Mouse (Mus musculus) frontal cortex, adult 2 months (tissue): ENCODE measurements around the gene Tmem231. TPM values are rescaled to one million over a fixed set of nuclear protein-coding genes. Genes with fewer than 3 reads are reported as not detected.
"Not testable (repeated sequence)": the region's sequence is repeated elsewhere in the genome, so short reads cannot be mapped to it uniquely, and the experiment has no call there.

Experiments used
- DNase-seq, 2 experiments: peaks; one replicate each; pipeline ENCODE4 v3.0.0; 2022; ENCODE audit warnings: low spot score in 1 of 2; ENCODE audit errors: extremely low spot score in 1 of 2
- polyA plus RNA-seq: library from polyadenylated mRNA; depleted of rRNA; stranded (reverse); fragments of >200 nt; gene quantifications from 2 replicates; pipeline ENCODE4 v1.2.3, GENCODE M21; 2012

Gene Tmem231
- polyA plus RNA-seq, 1 experiment: 13.3 TPM

DNA sequence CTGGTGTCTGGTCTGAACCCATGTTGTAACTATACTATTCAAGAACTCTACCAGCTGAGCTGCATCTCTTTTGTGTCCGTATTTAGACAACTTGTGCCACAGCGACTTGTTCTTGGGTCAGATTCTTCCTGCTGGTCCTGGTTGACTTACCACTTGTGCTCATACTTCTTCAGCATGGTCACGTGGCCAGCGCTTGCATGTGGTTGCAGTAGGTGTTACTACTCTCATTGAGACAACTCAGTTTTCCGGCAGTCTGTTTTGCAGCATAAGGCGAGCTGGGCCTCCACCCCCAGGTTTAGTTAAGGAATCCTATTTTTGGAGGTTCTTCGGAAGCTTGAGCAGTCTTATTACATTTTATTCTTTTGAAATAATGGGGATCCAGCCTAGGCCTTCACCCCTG is 17.6 kb upstream of the Tmem231 start:
- DNase-seq: peak; percentile 73 to 75

DNA sequence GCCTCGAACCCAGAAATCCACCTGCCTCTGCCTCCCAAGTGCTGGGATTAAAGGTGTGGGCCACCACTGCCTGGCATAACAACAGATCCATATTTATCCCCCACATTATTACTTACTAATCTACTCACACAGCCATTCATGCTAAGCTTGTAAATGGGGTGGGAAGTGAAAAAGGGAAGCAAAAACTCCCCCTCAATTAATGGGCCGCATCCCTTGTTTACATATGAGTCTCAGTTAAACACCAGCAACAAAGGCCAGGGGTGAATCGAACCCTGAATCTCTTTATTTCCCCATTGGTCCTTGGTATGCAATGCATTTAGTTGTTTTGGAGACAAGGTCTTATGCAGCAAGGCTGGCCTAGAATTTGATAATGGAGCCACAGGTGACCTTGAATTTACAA is 17.2 kb upstream of the Tmem231 start:
- DNase-seq: no peak

DNA sequence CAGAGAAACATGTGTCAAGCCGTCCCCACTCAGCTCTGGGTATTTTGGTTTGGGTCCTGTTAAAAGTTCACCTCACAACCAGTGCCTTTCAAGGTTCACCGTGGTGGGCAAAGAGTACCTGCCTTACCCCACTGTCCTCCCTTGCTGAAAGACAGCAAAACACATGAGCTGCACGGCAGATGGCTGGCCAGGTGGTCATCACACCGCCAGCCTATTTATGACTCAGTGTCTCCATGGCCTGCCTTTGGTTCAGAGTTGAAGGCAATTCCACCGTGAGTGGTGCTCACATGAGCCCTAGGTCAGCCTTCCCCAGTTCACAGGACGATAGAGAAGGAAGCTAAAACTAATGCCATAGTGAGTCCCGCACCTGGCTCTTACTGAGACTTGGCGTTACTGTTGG is 14.3 kb upstream of the Tmem231 start:
- DNase-seq: no peak

DNA sequence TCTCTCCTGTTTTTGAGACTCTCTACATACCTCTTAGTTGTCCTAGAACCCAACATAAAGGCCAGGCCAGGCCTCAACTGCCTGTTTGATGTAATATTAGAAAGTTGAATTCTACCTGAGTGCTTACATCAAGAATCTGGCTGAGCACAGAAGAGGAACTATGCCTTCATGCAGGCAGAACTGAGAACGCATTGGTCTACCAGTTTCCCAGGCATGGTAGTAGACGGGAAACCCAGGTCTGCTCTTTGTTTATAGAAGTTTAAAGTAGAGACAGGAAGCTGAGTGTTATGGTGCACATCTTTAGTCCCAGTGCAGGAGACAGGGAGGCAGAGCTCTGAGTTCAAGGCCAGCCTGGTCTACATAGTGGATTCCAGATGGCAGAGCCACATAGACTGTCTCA is 13.5 kb upstream of the Tmem231 start:
- DNase-seq: no peak

DNA sequence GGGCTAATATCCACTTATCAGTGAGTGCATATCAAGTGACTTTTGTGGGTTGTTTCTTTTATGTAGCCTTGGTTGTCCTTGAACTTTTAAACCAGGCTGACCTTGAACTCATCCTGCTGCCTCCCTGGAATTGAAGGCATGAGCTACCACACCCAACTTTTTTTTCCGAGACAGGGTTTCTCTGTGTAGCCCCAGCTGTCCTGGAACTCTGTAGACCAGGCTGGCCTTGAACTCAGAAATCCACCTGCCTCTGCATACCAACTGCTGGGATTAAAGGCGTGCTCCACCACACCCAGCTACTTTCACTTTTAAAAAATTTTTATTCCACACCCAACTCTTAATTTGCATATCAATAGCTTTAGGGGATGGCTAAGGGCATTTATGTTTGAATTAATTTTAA is 9.9 kb upstream of the Tmem231 start:
- DNase-seq: no peak

DNA sequence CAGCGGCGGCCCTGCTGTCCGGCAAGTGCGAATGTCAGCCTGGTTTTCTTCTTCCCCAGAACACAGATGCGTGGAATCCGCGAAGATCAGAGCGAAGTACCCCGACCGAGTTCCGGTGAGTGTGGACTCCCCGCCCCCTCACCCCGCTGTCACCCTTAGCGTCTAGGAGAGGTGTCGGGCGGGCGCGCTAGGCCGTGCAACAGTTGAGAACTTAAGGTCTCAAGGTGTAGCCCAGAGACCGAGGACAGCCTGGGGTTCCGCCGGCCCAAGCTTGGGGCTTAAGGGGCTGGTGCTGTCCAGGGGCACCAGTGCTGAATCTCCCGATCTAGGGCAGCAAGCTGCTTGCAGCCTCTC is 7.4 kb upstream of the Tmem231 start:
- DNase-seq: no peak

DNA sequence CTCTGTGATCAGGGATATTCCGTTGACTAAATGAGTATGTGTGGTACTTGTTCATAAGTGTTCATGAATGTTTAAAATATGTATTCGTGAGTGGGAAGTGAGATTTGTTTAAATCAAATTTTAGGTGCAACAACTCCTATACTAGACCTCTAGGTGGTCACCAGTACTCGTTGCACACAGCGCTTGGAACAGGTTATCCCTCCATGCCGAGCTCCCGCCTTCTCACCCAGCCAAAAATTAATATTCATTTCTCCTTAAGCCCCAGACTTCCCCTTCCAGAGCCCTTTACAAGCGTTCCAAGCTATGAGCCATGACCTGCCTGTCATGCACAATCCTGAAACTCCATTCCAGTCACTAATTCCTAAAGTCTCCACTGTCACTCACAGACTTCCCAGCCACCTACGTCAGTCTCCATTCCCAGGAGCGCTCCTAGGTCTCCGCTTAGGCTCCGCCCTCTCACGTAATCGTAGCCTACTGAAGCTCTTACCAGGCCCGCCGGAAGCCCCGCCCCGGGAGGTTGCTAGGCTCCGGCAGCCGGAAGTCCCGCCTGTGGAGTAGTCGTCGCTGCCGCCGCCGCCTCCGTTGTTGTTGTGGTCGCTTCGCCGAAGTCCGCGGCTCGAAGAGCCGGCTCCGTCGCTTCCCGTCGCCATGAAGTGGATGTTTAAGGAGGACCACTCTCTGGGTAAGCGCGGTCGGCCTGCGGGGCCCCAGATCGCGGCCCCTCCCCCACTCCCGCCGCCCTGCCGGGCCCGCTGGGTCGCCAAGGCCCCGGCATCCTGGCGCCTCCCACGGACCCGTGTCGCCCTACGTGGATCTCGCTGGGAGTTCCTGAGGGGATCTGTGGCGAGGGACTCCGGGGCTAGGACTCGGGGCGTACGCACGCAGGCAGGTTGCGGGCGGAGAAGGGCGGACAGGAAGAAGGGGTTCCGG is 6.8 kb upstream of the Tmem231 start, which contains the start of gene Gabarapl2:
Gene Gabarapl2, plus strand, starts transcription at position 533 of the 930 bp plus-strand sequence.
- DNase-seq: peak; percentile 96 to 98

DNA sequence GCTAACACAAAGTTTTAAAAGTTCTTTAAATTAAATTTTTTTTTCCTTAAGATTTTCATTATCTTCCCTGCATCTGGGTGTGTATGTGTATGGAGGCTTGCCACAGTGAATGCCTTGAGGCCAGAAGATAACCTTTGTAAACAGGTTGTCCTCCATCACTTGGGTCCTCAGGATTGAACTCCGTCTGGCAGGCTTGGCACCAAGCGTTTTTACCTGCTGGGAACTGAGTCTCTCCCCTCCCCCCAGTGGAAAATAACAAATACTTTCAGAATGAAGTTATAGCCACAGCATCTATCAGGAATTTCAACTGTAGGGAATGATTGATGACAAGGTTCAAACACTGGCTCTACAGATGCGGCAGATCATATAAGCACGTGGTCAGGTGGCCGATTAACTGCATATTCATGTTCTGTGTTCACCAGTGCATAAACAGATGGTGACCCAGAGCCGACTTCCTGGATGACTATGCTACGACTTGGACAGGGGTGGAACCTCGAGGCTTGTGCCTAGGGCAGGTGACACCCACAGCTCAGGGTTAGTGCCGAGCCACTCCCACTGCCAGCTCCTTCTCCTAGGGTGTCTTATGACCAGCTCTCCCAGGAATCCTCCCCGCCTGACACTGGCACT is 5.9 kb upstream of the Tmem231 start:
- DNase-seq: no peak

DNA sequence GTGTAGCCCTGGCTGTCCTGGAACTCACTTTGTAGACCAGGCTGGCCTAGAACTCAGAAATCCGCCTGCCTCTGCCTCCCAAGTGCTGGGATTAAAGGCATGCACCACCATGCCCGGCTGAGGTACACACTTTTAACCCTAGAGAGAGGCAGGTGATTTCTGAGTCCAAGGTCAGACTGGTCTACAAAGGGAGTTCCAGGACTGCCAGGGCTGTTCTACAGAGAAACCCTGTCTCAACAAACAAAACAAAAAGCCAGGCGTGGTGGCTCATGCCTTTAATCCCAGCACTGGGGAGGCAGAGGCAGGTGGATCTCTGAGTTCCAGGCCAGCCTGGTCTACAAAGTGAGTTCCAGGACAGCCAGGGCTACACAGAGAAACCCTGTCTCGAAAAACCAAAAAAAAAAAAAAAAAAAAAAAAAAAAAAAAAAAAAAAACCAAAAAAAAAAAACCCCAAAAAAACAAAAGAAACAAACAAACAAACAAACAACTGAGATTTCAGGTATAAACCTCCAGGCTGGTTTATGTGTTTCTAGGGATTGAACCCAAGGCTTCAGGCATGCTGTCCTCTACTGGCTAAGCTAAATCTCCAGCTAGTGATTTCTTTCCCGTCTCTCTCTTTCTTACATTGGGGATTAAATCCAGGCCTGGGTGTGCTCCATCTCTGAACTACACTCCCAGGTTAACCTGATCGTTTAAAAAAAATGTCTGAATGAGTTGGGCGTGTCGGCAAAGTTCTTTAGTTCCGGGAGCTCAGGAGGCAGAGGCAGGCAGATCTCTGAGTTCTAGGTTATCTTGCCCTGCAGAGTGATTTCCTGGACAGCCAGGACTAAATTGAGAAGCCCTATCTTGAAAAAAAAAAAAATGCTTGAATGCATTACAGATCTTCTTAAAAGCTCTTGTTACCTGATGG is 4.7 kb upstream of the Tmem231 start:
- not testable (repeated sequence) for DNase-seq

DNA sequence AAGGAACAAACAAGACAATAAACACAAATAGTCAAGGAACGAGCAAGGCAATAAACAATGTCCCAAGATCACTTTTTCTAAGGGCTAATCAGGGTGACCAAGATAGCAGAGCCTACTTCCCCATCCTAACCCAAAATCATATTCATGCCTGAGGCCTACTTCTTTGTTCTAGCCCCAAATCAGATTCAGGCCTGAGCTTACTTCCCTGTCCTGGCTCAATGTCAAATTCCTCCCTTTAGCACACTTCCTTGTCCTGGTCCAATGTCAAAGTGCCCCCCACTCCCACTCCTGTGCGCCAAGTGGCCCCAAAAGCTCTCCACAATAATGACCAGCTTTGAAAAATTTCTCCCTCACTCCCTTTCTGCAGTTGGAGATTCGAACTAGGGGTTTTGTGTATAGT is 3.5 kb upstream of the Tmem231 start:
- no peak for DNase-seq

DNA sequence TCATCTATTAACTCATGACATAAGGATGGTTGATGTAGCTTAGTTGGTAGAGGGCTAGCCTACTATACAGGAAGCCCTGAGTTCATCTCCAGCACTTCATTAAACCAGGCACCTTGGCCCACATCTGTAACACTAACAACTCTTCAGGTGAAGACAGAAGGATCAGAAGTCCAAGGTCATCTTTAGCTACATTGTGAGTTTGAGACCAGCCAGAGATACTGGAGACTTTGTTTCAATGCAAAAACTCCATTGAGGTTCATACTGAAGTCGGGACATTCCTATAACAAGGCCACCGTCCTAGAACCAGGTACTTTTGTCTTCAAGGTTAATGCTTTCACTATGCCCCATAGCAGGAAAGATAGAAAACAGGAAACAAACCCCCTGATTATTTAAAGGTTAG is 520 bp upstream of the Tmem231 start:
- DNase-seq: no peak

DNA sequence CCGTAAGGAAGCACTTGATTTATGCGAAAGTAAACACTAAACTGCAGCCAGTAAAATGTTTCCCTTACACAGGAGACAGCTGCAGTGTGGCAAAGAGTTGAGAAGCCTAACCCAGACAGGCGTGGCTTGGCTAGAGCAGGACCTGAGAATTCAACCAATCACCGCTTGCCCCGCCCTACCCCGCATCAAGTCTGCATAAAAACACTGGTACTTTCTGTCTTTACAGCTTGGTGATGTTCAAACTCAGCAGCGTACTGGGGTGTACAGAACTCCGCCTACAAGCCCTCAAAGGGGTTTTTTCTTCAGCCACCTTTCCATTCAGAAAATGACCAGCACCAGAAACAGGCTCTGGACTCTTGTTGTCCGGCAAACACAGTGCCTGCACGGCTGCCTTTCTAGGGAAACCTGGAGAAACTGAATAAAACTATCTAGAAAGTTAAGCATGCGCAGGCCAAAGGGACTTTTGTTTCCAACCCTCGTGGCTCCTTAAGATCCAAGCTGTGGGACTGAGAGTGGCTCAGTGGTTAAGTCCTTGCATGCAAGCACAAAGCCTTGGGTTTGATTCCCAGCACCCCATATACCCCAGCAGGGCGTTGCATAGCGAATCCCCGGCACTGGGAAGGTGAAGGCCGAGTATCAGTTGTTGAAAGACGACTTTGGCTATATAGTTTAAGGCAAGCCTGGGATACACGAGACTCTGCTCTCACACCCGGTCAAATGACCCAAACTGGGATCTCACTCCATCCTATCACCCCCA is 923 bp downstream of the Tmem231 start:
- DNase-seq: peak in 1 of 2 experiments; percentile 32

DNA sequence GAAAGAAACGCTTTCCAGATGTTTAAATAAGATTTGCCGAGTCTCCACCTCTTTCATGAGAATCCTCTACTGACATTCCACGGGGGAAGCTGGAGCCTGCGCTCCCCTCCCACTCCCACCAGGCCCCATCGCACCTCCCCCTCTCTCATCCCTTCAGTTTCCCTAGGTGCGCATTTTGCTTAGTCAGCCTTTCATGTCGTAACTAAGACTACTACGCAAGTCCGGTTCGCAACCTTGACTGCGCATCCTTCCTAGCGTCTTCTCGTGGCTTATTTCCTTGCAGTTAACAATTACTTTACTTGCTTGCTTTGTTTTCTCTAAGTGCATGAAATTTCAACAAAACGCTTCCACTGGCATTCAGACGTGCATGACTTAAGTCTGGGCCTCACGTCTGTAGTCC is 2.0 kb downstream of the Tmem231 start:
- DNase-seq: no peak

DNA sequence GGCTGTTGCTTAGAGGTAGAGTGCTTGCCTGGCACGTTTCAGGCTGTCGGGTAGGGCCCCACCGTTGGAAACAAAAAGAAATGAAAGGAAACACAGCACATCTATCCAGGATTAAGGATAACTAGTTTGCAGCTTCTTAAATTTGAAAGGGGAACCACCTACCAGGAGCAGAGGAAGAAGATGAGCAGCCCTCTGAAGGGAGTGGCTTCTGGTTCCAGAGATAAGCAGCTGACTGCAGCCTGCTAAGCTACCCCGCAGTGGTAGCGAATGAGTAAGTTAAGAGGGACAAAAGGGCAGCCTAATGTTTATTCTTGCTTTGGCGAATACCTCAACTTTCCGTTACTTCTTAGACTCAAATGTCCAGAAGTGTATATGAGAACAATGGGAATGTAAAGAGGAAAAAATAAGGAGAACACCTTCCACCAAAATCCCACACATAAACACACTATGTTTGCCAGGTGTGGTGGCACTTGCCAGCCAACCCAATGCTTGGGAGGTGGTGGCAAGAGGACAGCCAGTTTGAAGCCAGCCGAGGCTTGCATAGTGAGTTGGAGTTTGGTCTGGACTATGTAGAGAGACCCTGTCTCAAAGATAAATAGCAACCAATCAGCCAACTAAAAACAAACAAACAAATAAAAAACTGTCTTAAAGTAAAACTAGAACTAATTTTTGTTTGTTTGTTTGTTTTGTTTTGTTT is 3.9 kb downstream of the Tmem231 start:
- no peak for DNase-seq

DNA sequence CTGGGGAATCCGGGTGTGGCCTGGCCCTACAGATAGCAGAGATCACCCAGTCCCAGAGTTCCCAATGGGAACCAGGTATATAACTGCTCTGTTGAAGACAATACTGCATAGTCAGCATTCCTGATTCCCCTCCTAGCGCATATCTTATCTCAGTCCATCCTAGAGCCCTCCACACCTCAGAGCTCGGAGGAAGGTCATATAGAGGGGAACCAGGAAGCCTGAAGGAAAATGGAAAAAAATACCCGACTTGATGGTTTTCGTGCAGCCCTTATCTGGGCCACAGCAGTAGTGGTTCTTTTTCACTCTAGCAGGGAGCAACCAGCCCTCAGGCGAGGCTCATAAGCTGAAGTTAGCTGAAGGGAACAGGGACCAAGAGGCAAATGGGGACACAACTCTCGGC is 8.7 kb downstream of the Tmem231 start:
- DNase-seq: no peak

DNA sequence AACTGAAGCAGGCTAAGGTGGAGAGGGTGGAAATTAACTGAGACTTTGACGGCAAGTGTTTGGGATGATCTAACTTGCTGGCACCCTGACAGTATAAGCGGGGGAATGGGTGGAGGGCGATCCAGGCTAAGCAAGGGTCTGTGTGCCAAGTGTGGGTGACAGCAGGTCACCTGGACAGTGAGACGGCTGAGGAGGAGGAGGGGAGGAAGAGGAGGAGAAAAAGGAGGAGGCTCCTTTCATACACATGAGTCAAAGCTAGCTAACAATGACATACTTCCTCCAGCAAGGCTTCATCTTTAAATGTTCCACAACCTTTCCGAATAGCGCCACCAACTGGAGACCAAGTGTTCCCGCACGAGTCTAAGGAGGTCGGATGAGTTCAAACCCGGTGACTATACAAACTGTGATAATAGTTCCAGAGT is 10.3 kb downstream of the Tmem231 start:
- DNase-seq: peak in 1 of 2 experiments; percentile 70

DNA sequence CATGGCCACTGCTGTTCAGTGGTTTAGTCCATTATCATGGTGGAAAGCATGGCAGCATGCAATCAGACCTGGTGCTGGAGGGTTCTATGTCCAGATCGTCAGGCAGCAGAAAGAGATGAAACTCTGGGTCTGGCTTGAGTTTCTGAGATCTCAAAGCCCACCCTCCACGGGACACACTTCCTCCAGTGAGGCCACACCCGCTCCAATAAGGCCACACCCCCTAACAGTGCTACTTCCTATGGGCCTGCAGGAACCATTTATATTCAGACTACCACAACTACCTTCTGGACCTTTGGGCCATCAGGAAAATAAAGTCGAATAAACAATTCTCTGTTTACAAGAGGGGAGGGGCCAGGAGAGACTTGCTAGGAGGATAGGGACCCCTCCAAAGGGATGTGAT is 12.7 kb downstream of the Tmem231 start:
- DNase-seq: no peak

DNA sequence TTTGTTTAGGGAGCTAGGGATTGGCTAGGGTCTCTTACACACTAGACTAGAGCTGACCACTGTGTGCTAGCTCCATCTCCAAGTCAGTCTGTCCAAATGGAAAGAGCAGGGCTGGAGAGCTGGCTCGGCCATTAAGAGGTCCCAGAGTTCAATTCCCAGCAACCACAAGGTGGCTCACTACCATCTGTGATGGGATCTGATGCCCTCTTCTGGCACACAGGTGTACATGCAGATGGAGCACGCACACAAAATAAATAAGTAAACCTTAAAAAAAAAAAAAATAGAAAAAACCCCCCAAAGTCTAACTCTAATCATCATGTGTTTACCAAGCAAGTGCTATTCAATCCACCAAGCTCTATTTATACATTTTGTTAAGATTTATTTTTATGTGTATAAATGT is 14.0 kb downstream of the Tmem231 start:
- DNase-seq: no peak

DNA sequence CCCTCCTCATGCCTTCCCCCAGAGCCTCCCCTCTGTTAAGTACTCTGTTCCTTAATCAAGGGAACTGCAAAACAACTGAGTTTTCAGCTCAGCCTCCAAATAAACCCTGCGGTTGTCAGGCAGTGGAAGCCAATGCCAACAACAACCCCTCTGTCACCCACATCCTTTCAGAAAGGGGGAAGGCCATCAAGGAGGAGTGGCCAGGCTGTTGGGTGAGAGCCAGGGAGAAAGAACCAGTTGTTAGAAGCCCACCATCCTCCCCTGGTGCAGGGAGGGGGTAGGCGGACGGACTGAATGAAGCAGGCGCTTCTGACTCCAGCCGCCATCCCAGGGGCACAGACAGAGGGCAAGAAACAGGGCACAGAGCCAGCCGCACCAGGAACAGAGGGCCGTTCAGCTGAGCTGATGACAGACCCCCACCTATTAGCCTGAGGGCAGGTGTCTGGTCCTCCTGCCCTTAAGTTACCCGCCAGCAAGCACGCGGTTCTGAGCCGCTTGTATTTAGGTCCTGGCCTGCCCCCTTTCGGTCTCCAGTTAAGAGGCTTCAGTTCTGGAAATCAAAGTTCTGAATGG is 20.7 kb downstream of the Tmem231 start:
- DNase-seq: peak in 1 of 2 experiments; percentile 28
